Mouse (Mus musculus): ENCODE results near the gene Lrrfip1. TPM values are rescaled to one million over a fixed set of nuclear protein-coding genes. Genes with fewer than 3 reads are reported as not detected.

The Lrrfip1 gene
- polyA plus RNA-seq, 1 experiment, result 97.2 TPM

GRCm38 (mm10) chr1:91023960-91024359 lies 25.4 kb downstream of the Lrrfip1 start:
- no peaks in the 10 kb centered on the region for H3K4me1 ChIP-seq (ENCODE audit: control insufficient read depth, insufficient read depth, low read length)
- no peaks in the 10 kb centered on the region for H3K36me3 ChIP-seq (ENCODE audit: control insufficient read depth, insufficient read depth, low read length, poor library complexity, severe bottlenecking)
- no peaks in the 10 kb centered on the region for H3K27me3 ChIP-seq (ENCODE audit: control insufficient read depth, insufficient read depth, low read length, poor library complexity, severe bottlenecking)
- H3K9me3 ChIP-seq (replicated peaks; ENCODE audit: control insufficient read depth, insufficient read depth, low read length, poor library complexity, severe bottlenecking), result no peaks in the 10 kb centered on the region; the same call in none of the 2 replicates
- no peak for TF ChIP-seq POLR2A (IDR thresholded peaks at IDR 0.05; ENCODE audit: insufficient read depth, low read length)
- no peak for TF ChIP-seq EP300 (IDR thresholded peaks at IDR 0.05; ENCODE audit: insufficient read depth, low read depth, low read length)
- TF ChIP-seq CTCF (IDR thresholded peaks at IDR 0.05; ENCODE audit: low read depth, low read length), result no peak
- no peak overlapping the region for H3K27ac ChIP-seq (ENCODE audit: insufficient read depth, low read length)
- H3K4me3 ChIP-seq (ENCODE audit: low read depth, low read length), result no peak overlapping the region
- no peak overlapping the region for H3K9ac ChIP-seq (ENCODE audit: low read depth, poor library complexity, severe bottlenecking)

GRCm38 (mm10) chr1:91024464-91024863 lies 25.9 kb downstream of the Lrrfip1 start:
- TF ChIP-seq EP300 (IDR thresholded peaks at IDR 0.05; ENCODE audit: insufficient read depth, low read depth, low read length) (no peak), POLR2A (IDR thresholded peaks at IDR 0.05; ENCODE audit: insufficient read depth, low read length) (no peak), CTCF (IDR thresholded peaks at IDR 0.05; ENCODE audit: low read depth, low read length) (no peak)
- H3K9ac ChIP-seq (ENCODE audit: low read depth, poor library complexity, severe bottlenecking), result no peak overlapping the region
- no peaks in the 10 kb centered on the region for H3K27me3 ChIP-seq (ENCODE audit: control insufficient read depth, insufficient read depth, low read length, poor library complexity, severe bottlenecking)
- H3K9me3 ChIP-seq (replicated peaks; ENCODE audit: control insufficient read depth, insufficient read depth, low read length, poor library complexity, severe bottlenecking), result no peaks in the 10 kb centered on the region; the same call in none of the 2 replicates
- H3K27ac ChIP-seq (ENCODE audit: insufficient read depth, low read length), result no peak overlapping the region
- H3K4me3 ChIP-seq (ENCODE audit: low read depth, low read length), result no peak overlapping the region
- H3K36me3 ChIP-seq (ENCODE audit: control insufficient read depth, insufficient read depth, low read length, poor library complexity, severe bottlenecking), result no peaks in the 10 kb centered on the region
- H3K4me1 ChIP-seq (ENCODE audit: control insufficient read depth, insufficient read depth, low read length), result no peaks in the 10 kb centered on the region

GRCm38 (mm10) chr1:91026945-91027344 lies 28.4 kb downstream of the Lrrfip1 start:
- Histone ChIP-seq H3K9ac (ENCODE audit: low read depth, poor library complexity, severe bottlenecking) (no peak overlapping the region), H3K27me3 (ENCODE audit: control insufficient read depth, insufficient read depth, low read length, poor library complexity, severe bottlenecking) (no peaks in the 10 kb centered on the region), H3K27ac (ENCODE audit: insufficient read depth, low read length) (no peak overlapping the region), H3K9me3 (replicated peaks; ENCODE audit: control insufficient read depth, insufficient read depth, low read length, poor library complexity, severe bottlenecking) (no peaks in the 10 kb centered on the region; the same call in none of the 2 replicates), H3K4me3 (ENCODE audit: low read depth, low read length) (no peak overlapping the region), H3K36me3 (ENCODE audit: control insufficient read depth, insufficient read depth, low read length, poor library complexity, severe bottlenecking) (no peaks in the 10 kb centered on the region), H3K4me1 (ENCODE audit: control insufficient read depth, insufficient read depth, low read length) (no peaks in the 10 kb centered on the region)
- TF ChIP-seq POLR2A (IDR thresholded peaks at IDR 0.05; ENCODE audit: insufficient read depth, low read length), result no peak
- TF ChIP-seq EP300 (IDR thresholded peaks at IDR 0.05; ENCODE audit: insufficient read depth, low read depth, low read length), result no peak
- no peak for TF ChIP-seq CTCF (IDR thresholded peaks at IDR 0.05; ENCODE audit: low read depth, low read length)

- no peaks in the 10 kb centered on the region; the same call in none of the 2 replicates for H3K9me3 ChIP-seq (replicated peaks; ENCODE audit: control insufficient read depth, insufficient read depth, low read length, poor library complexity, severe bottlenecking)
- no peak overlapping the region for H3K9ac ChIP-seq (ENCODE audit: low read depth, poor library complexity, severe bottlenecking)
- no peak for TF ChIP-seq CTCF (IDR thresholded peaks at IDR 0.05; ENCODE audit: low read depth, low read length)
- TF ChIP-seq POLR2A (IDR thresholded peaks at IDR 0.05; ENCODE audit: insufficient read depth, low read length), result no peak
- TF ChIP-seq EP300 (IDR thresholded peaks at IDR 0.05; ENCODE audit: insufficient read depth, low read depth, low read length), result no peak
- no peak overlapping the region for H3K27ac ChIP-seq (ENCODE audit: insufficient read depth, low read length)
- H3K36me3 ChIP-seq (ENCODE audit: control insufficient read depth, insufficient read depth, low read length, poor library complexity, severe bottlenecking), result no peaks in the 10 kb centered on the region
- H3K4me1 ChIP-seq (ENCODE audit: control insufficient read depth, insufficient read depth, low read length), result no peaks in the 10 kb centered on the region
- no peaks in the 10 kb centered on the region for H3K27me3 ChIP-seq (ENCODE audit: control insufficient read depth, insufficient read depth, low read length, poor library complexity, severe bottlenecking)
- H3K4me3 ChIP-seq (ENCODE audit: low read depth, low read length), result no peak overlapping the region
Measured at GRCm38 (mm10) chr1:91030383-91030782, 31.8 kb downstream of the Lrrfip1 start.

- TF ChIP-seq EP300 (IDR thresholded peaks at IDR 0.05; ENCODE audit: insufficient read depth, low read depth, low read length), result no peak
- no peak for TF ChIP-seq POLR2A (IDR thresholded peaks at IDR 0.05; ENCODE audit: insufficient read depth, low read length)
- TF ChIP-seq CTCF (IDR thresholded peaks at IDR 0.05; ENCODE audit: low read depth, low read length), result no peak
- no peak overlapping the region for H3K27ac ChIP-seq (ENCODE audit: insufficient read depth, low read length)
- no peak overlapping the region for H3K9ac ChIP-seq (ENCODE audit: low read depth, poor library complexity, severe bottlenecking)
- no peak overlapping the region for H3K4me3 ChIP-seq (ENCODE audit: low read depth, low read length)
- no peaks in the 10 kb centered on the region for H3K27me3 ChIP-seq (ENCODE audit: control insufficient read depth, insufficient read depth, low read length, poor library complexity, severe bottlenecking)
- H3K9me3 ChIP-seq (replicated peaks; ENCODE audit: control insufficient read depth, insufficient read depth, low read length, poor library complexity, severe bottlenecking), result no peaks in the 10 kb centered on the region; the same call in none of the 2 replicates
- no peaks in the 10 kb centered on the region for H3K4me1 ChIP-seq (ENCODE audit: control insufficient read depth, insufficient read depth, low read length)
- H3K36me3 ChIP-seq (ENCODE audit: control insufficient read depth, insufficient read depth, low read length, poor library complexity, severe bottlenecking), result no peaks in the 10 kb centered on the region
Measured at GRCm38 (mm10) chr1:91031547-91031946, 33.0 kb downstream of the Lrrfip1 start.

GRCm38 (mm10) chr1:91032393-91032971 lies 33.9 kb downstream of the Lrrfip1 start:
- Histone ChIP-seq H3K27me3 (ENCODE audit: control insufficient read depth, insufficient read depth, low read length, poor library complexity, severe bottlenecking) (no peaks in the 10 kb centered on the region), H3K4me3 (ENCODE audit: low read depth, low read length) (no peak overlapping the region), H3K4me1 (ENCODE audit: control insufficient read depth, insufficient read depth, low read length) (no peaks in the 10 kb centered on the region), H3K27ac (ENCODE audit: insufficient read depth, low read length) (no peak overlapping the region), H3K9ac (ENCODE audit: low read depth, poor library complexity, severe bottlenecking) (no peak overlapping the region), H3K36me3 (ENCODE audit: control insufficient read depth, insufficient read depth, low read length, poor library complexity, severe bottlenecking) (no peaks in the 10 kb centered on the region), H3K9me3 (replicated peaks; ENCODE audit: control insufficient read depth, insufficient read depth, low read length, poor library complexity, severe bottlenecking) (no peaks in the 10 kb centered on the region)
- TF ChIP-seq POLR2A (IDR thresholded peaks at IDR 0.05; ENCODE audit: insufficient read depth, low read length), result no peak
- no peak for TF ChIP-seq EP300 (IDR thresholded peaks at IDR 0.05; ENCODE audit: insufficient read depth, low read depth, low read length)
- TF ChIP-seq CTCF (IDR thresholded peaks at IDR 0.05; ENCODE audit: low read depth, low read length), result no peak

Measured in ES-Bruce4 (cell line).